Mouse (Mus musculus) G1E-ER4 (cell line): ENCODE results near the gene Prelid3b. TPM values are rescaled to one million over a fixed set of nuclear protein-coding genes. Genes with fewer than 3 reads are reported as not detected.

Experiments used
- GATA1 ChIP-seq: IDR thresholded peaks from one replicate; pipeline ENCODE4 v1.8.0; 2012; ENCODE audit warnings: low read length, inconsistent platforms
- polyA plus RNA-seq: library from polyadenylated mRNA; stranded (reverse); fragments of >175 nt; gene quantifications from 2 replicates; pipeline ENCODE4 v1.2.3, GENCODE M21; 2012

Prelid3b gene
- polyA plus RNA-seq, 1 experiment, result 35.2 TPM

DNA sequence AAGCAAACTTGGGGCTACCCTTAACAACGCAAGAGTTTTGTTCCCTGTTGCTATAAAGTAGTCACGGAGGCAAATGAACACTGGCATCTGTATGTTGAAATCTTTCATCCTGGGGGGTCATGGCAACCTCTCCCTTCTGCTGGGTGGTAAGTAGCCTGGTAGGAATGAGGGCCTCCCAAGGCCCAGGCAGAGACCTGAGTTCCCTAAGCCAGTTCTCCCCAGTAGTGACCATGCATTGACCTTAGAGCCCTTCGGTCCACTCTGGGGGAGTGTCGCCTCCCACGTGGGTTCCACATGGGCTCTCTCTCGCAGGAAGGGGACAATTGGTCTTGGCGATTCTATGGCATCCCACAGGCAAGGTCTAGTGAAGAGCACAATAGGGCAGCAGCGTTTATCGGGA lies 32.9 kb downstream of the Prelid3b start:
- no peak for TF ChIP-seq GATA1

DNA sequence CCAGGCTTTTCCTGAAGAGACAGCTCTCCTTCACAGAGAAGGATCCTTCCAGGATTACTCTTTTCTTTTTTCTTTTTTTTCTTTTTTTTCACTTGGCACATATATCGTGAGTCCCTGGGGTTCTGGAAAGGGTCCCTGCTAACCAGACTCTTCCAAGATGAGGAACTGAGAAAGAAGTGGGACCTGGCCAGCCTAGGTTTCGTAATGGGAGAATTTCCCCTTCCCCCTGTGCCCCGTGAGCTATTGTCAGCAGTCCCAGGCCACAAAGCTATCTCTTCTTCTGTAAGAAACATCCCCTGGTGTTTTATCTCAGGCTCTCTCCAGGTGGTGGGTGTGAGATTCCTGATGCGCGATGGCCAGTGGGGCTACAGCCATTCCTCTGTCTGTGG lies 33.4 kb downstream of the Prelid3b start:
- no peak for TF ChIP-seq GATA1

DNA sequence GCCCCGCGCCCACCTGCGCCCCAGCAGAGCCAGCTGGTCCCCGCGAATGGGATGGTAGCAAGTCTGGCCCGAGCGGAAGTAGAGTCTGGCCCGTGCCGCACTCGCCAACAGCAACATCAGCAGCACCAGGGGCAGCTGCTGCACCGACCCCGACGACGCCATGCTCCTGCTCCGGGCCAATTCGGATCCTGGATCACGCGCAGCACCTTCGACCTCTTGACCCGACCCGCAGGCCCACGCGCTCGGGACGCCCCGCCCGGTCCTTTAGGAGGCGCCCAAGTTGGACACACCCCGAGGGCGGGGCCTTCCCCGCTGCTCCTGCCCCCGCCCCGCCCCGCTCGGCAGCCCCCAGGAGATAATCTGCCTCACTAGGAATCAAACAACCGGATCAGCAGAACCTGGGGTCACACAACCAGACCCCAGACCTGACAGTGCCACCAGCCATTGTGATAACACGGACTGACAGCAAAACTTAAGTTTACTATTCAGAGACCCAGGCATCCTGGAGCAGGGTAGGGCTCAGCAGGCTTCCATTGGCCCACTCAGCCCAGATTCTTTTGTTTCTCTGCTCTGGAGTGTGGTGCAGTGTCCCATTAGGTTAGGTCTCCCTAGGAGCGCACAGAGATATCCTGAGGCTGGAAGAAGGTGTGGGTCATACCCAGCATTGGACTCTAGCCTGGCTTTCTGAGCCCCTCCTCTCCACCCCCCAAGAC lies 34.0 kb downstream of the Prelid3b start, which contains the start of gene Ctsz:
TSS of gene Ctsz (minus strand) at position 303 of the 713 bp plus-strand sequence.
- no peak for TF ChIP-seq GATA1

- no peak for TF ChIP-seq GATA1
Measured at GRCm38 (mm10) chr2:174438181-174438580, 34.7 kb downstream of the Prelid3b start.

GRCm38 (mm10) chr2:174437697-174437982 lies 35.2 kb downstream of the Prelid3b start:
- no peak for TF ChIP-seq GATA1

DNA sequence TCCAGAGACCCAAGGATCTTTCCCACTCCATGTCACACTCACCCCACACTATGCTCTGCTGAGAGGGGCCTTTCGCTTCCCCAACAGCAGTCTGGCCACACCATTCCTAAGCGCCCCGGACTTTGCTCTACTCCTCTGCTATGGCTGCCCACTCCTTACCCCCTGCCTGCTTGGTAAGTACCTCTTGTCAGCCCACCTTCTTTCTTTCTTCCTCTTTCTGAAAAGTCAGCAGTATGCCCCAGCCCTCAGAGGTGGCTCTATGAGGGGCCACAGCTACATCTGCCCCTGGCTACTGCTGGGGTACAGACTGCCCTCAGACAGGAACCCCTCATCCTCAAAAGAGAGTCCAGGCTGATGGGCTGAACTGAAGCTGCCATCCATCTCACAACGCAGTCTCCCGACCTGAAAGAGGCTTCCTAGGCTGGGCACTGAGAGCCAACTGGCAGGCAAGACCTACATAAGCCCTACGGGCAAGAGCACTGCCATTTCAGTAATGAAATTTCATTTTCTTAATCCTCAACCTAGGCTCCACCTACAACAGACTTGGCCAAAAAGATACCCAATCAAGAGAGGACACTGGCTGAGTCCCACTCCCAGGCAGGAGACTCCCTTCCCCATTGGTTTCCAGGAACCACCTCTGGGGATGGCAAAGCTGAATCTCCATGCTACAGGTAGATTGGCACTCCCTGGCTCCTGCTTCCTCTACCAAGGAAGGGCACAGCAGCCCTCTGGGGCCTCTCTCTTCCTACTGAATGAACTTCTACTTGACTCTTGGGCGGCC lies 35.8 kb downstream of the Prelid3b start:
- TF ChIP-seq GATA1, result no peak

DNA sequence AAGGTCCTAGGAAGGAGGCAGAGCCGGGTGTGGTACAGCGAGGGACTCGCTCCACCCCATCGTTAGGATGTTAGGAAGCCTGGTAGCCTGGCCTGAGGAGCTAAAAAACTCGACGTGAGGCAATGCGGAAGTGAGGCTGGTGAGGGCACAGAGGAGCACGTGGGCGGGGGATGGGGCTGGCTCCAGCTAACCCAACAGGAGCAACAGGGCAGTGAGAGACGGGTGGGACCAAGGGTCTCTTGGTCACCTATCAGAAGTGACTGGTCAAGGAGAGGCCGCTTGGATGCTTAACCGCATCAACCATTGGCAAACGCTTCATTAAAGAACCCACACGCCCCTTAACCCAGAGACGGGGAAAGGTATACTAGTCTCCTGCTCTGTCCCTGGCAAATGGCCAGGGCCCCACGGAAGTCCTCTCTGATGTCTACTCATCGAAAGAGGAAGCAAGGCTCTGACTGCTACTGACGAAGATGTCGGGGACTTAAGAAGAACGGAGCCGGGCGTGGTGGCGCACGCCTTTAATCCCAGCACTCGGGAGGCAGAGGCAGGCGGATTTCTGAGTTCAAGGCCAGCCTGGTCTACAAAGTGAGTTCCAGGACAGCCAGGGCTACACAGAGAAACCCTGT lies 36.7 kb downstream of the Prelid3b start:
- TF ChIP-seq GATA1, result no peak

- TF ChIP-seq GATA1, result no peak
Measured at GRCm38 (mm10) chr2:174434943-174435342, 37.9 kb downstream of the Prelid3b start.

DNA sequence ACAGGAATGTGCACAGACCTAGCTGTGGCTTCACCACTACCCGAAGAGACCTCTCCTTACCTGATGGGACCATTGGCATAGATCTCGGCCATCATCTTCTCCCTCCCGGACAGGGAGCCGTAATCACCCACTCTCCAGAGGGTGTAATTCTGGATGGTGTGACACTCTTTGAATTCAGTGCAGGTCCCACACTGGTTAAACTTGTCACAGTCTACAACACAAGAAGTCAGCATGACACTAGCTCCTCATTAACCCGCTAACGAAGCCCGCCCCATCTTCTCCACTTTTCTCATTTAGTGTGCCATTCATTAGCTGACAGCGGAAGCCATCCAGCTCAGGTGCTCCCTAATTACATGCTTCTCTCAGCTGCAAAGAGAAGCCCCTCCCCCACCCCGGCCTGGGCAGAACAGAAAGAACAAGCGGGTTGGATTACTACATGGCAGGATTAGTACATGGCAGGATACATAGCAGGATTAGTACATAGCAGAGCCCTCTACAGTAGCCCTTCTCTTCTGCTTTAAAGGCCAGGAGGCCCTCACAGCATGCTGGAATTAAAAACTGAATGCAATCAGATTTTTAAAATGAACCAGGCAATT lies 43.8 kb downstream of the Prelid3b start:
- TF ChIP-seq GATA1, result no peak

DNA sequence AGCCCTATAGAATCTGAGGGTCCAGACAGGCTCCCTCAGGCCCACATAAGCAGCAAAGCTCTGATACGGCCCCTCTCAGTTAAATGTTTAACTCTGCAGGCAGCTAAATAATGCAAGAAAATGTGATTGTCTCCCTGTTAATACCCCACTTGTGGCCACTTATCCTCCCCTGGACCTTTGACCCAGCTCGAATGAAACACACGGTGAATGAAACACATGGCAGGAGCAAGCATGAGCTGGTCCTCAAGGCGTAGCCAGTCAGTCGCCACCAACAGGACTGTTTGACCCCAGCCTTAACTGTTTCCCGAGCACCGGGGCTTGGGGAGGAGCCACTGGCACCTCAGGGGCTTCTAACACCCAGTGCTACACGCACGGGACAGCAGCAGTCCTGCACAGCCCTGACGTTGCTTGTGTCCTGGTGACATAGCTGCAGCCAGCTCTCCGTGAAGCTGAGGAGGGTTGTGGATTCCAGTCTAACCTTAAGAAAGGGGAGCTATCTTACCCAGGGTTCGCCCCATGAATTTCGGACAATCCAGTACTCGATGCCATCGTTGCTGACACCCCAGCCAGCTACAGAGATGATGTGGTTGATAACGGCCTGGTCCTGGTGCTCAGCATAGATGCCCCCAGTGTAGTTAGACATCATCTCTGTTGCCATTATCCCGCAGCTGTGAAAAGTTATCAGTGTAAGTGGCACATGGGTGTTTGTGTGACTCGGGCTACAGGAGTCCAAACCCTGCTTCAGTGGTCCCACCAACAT lies 44.6 kb downstream of the Prelid3b start:
- no peak for TF ChIP-seq GATA1

GRCm38 (mm10) chr2:174426856-174427255 lies 46.0 kb downstream of the Prelid3b start:
- no peak for TF ChIP-seq GATA1

GRCm38 (mm10) chr2:174424301-174425085 lies 48.4 kb downstream of the Prelid3b start:
- TF ChIP-seq GATA1, result no peak

DNA sequence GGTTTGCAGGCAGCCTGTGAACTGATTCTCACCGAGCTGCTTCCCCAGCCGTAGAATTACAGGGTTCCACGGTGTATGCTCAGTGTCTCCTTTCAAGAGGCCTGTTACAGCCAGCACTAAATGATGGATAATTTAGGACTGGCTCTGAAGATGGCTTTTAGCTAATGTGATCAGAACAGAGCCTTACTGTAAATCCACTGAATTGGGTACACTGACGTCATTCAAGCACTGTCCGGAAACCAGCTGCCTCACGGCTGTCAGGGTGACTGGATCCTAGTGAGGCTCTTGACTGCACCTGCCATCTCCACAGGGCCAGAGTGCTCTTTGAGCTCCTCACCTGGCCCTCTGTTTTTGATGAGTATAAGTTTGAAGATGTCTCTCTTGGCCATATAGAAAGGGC lies 51.8 kb downstream of the Prelid3b start:
- TF ChIP-seq GATA1, result no peak

GRCm38 (mm10) chr2:174415731-174416310 lies 57.1 kb downstream of the Prelid3b start, which contains the start of gene Nelfcd:
Nelfcd (plus strand) TSS chr2:174415804.
- TF ChIP-seq GATA1, result no peak

Other genes with a start within 250 kb of the Prelid3b start
- 904 and 929 TPM in 2 replicates for gene Gnas, start 188.8 kb downstream of the Prelid3b start, polyA plus RNA-seq
- 0.33 and 0.42 TPM in 2 replicates for gene Gm20721, start 126.4 kb downstream of the Prelid3b start, polyA plus RNA-seq
- gene Nelfcd, start 57.3 kb downstream of the Prelid3b start, polyA plus RNA-seq, result 68.3 and 70.6 TPM in 2 replicates
- gene Ctsz, start 34.0 kb downstream of the Prelid3b start, polyA plus RNA-seq, result 34.8 and 42.1 TPM in 2 replicates
- gene Tubb1, start 22.4 kb downstream of the Prelid3b start, polyA plus RNA-seq, result 0.05 TPM in 1 of 2 replicates, not detected in the other
- gene Atp5e, start 9.0 kb downstream of the Prelid3b start, polyA plus RNA-seq, result 1.6 and 2.3 TPM in 2 replicates
- under 0.01 TPM in 1 of 2 replicates, not detected in the other for gene Zfp831, start 170.5 kb upstream of the Prelid3b start, polyA plus RNA-seq